Mouse (Mus musculus): ENCODE measurements around the gene Lyrm7.
"Not testable (repeated sequence)": the region's sequence is repeated elsewhere in the genome, so short reads cannot be mapped to it uniquely, and the experiment has no call there.

The Lyrm7 gene

DNA sequence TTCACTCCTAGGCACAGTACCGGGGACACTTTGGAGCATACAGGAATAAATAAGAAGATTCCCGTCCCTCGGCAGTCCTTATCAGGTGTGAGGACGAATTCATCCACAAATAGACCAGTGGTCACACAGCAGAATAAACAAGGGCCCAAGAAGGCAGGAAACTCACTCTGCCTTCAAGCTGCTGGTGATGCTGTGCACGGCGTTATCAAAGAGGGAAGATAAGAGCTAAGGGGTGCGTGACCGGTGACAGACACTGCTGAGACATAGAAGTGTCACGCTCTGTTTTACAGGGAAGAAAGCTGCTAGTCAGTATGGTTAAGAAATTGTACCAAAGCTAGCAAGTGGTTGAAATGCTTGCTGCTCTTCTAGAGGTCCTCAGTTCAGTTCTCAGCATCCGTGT, 19.2 kb upstream of the Lyrm7 start:
- no peak for DNase-seq

DNA sequence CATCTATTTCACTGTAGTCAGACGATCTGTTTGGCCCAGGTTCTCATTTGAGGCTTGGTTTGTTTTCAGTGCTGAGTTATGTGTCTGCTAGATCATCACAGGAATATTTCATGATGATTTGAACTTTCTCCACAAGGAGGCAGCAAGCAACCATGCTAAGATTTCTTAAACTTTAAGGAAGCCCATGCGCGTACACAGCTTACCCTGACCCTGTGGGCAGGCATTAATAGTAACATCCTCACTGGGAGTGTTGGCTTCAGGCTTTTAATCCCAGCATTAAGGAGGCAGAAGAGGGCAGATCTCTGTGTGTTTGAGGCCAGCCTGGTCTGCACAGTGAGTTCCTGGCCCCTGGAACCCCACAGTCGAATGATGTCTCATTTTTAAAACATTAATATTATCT, 18.7 kb upstream of the Lyrm7 start:
- peak; percentile 47 for DNase-seq

DNA sequence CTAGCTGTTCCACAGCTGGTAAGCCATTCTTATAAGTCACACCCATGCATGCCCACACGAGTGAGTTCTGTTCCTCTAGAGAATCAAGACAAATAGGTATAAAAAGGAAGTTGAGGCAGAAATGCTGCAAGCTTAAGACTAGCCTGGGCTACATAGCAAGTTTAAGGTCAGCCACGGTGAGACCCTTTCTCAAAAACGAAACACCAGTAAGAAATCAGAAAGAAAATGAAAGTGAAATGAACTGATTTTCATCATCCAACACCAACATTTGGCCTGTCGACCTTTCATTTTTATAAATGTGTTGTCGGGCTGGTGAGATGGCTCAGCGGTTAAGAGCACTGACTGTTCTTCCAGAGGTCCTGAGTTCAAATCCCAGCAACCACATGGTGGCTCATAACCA, 18.2 kb upstream of the Lyrm7 start:
- no peak for DNase-seq

DNA sequence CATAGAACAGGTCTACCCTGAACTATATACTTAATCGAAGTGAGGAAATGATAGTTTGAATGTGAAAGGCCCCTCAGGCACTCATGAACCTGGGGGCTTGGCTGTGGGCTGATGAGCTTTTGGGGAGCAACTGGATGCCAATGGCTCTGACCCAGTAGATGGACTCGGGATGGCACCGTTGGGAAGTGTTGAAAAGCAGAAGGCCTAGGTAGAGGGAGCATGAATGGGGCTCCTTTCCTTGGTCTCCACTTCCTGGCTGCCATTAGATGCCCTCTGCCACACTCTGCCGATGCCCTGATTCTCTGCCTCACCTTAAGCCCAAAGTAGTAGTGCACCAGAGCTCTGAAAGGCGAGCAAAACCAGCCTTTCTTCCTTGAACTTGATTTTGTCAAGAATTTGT, 15.3 kb upstream of the Lyrm7 start:
- DNase-seq: no peak

DNA sequence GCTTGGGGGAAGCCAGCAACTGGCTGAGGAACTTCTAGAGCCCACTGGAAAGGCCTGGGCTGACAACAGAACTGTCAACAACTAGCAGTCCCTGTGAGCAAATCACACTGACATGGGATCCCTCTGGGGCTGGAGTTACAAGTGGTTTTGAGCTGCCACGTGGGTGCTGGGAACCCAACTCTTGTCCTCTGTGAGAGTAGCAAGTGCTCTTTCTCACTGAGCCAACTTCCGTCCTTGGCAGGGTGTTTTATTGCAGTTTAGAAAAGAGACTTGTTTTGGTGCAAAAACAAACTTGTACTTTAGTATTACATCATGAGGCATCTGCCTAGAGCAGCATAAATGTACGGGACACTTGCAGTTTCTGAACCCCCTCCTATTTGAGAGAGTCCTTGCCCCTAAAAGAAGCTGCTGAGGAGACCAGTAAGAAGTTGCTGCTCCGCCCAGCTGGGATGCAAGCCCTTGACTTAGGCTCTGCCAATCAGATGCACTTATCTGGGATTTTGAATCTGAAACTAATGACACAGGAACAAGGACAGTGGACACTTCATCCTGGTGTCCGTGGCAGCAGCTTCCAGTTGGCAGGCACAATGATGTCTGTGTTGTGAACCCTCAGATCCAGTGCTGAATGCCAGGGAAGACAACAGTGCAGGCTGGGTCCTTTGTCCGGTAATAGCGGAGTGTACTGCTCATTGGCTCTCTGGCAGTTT, 11.3 kb upstream of the Lyrm7 start:
- peak; percentile 30 for DNase-seq

DNA sequence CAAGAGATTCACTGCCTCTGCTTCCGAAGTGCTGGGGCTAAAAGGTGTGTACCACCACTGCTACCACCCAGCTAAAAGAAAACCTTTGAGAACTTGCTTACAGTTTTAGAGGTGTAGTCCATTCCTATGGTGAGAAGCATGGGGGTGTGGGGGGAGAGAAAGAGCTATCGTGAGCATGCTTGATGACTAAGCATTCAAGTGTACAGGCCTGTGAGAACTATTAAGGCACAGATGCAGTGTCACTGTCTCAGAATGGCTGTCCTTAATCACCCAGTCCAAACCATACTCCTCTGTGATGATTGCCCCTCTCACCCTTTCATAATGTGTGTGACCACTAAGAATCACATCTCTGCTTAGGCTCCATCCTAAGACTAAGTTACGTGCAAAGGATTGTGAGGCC, 8.6 kb upstream of the Lyrm7 start:
- no peak for DNase-seq

DNA sequence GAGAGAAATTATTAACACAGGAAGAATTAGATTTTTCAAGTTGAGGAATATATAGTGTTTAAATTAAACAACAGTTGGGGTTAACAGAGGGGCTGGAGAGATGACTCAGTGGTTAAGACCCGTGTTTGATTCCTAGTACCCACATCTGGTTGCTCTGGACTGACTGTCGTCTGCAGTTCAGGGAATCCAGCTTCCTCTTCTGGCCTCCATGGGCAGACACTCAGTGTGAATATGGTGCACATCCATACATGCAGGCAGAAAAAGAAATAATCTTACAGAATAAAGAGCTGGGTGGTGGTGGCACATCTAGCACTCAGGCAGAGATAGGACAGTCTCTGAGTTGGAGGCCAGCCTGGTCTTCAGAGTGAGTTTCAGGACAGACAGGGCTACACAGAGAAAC, 7.7 kb upstream of the Lyrm7 start:
- DNase-seq: no peak

DNA sequence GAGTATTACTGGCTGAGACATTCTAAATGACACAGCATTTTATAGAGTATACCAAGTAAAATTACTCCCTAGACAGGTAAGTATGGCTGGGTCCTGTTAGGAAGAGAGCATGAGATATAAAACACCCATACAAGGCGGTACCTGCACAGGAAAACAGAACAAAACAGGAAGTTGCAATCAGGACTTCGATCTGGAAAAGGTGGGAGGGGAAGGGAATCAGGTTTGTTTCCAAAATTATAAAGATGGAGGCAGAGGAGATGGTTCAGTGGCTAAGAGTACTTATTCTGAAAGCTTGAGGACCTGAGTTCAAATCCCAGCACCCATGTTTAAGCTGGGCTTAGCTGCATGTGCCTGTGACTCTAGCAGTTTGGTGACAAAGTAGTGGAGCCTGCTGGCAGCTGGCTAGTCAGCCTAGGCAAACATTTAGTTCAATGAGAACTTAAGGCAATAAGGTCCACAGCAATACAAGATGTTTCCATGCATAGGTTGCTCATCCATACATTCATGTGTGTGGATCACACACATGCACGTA, 7.3 kb upstream of the Lyrm7 start:
- DNase-seq: no peak

DNA sequence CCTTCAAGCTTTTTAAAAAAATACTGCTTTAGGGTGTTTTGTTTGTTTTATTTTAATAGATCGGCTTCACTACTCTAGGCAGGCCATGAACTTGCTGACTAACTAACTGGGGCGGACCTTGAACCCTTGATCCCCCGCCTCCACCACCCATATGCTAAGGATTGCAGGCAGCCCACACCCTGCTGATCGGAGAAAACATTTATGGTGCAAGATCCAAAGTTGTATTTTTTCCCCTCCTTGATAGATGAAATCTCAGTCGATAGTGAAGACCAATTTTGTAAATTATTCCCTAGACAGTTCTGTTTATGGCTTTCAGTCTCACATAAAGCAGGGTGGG, 6.3 kb upstream of the Lyrm7 start:
- DNase-seq: no peak

DNA sequence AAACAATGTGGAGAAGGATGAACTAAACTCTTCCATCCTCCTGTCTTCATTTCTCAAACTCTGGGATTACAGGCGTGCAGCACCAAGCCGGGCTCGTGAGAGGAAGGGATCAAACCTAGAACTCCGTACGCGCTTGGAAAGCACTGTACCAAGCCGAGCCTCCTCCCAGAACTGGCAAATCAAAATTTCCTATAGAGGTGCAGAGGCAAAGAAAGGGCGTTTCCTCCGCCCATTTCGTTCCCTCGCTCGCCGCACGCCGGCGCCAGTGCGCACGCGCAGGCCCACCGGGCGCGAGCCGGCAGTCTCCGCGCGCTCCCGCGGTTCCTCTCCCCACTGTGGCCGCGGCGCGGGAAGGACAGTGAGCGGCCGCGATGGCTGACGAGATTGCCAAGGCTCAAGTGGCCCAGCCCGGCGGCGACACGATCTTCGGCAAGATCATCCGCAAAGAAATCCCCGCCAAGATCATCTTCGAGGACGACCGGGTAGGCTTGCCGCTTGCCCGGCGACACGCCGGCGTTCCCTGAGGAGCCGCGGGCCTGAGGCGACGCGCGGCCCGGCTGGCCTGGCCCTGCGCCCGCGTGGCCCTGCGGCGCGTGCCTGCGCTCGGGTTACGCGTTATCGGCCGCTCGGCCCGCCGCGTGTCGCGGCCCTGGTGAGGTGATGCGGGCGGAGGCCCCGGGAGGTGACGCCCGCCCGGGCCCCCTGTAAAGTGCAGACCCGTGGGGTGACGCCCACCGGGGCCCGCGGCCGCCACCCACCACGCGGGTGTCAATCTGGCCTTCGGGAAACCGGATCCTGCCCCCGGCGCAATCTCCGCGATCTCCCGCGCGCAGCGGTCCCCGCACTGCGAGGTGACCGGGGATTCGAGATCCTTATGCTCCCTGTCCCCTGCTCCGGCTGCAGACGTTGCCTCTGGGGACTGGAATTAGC, 5.7 kb upstream of the Lyrm7 start, which contains the start of gene Hint1:
TSS of gene Hint1 (plus strand) at position 265 of the 930 bp plus-strand sequence.
- peak; percentile 95 for DNase-seq

DNA sequence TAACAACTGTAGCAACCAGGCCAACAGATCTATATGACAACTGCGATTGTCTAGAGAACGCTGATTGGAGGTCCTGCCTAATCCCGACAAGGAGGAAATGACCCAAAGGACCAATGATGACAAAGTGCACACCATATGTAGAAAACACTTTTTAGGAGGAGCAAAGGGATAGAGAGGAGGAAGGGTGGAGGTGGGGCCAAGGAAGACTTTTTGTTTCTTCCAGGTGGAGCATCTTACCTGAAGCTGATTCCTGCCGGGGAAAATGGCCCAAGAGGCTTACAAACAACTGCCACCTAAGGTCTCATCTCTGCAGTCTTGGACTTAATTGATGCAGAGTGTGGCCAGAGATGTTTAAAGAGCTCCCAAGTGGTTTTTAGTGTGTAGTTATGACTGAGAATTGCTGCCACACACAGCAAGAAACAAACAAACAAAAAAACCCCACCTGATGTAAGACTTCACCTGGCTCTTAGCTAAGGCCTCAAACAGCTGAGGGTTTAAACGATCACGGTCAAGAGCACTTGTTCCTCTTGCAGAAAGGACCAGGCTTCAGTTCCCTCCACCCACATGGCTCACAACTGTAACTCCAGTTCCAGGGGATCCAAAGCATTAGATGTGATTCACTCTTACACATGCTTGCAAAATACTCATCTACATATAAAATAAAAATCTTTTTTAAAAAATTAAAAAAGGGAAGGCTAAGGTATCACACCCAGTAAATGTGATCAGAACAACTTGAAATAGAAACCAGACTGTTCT, 4.8 kb upstream of the Lyrm7 start:
- no peak for DNase-seq

DNA sequence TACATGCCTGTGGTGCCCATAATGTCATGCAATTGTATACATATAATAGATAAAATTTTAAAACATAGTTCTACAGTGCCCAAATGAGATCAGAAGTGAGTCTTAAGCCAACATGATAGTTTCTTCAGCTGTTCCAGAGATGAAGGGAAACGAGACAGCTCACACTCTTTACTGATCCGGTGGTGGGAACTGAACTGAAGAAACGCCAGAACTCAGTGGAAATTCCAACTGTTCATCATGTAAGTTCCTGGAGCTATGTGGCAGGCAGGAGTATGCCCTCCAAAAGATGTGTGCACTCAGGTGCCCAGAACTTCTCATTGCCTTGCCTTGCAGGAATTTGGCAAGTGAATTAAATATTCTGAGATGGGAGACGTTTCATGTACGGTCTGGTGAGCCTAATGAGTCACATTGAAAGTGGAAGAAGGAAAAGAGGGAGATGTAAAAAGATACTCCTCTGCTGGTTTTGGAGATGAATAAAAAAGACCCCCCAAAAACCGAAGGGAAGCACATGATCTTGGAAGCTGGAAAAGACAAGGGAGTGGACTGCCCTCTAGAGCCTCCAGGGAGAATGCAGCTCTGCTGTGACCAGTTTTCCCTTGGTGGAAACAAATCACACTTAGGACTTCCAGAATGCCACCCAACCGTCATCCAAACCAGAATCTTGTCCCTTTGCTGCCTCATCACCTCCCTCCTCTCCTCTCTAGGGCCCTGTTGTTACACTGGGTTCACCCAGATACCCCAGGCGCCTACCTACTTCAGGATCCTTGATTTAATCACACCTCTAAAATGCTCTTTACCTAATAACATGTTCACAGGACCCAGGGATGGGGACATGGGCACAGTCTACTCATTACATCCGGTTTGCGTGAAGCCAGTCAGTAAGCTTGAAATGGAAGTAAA, 2.2 kb upstream of the Lyrm7 start:
- peak; percentile 59 for DNase-seq

DNA sequence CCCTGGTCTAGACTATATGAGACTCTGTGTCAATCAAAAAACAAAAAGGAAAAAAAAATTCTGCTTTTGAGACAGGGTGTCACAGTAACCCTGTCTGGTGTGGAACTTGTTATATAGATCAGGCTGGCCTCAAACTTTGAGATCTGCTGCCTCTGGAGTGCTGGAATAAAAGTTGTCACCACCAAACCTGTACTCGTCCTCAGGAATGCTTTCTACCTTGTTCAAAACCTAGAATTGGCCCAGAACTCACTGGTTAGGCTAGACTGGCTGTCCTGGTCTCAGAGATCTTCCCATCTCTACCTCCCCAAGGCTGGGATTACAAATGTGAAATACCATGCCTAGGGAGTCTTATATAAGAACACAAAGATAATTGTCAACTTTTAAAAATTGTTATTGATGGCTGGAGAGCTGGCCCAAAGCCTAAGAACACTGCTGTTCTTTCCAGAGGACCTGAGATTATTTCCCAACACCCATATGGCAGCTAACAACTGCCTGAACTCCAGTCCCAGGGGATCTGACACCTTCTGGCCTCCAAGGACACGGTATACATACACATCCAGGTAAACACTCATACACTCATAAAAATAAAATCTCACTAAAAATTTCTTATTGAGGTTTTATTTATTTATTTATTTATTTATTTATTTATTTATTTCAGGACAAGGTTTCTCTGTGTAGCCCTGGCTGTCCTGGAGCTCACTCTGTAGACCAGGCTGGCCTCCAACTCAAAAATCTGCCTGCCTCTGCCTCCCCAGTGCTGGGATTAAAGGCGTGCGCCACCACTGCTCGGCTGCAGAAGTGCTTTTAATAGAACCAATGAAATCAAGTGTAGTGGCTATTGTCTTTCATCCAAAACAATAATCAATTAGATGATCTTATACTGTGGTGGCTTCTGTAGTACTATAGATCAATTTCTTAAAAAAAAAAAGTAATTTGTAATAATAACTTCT, 1.0 kb upstream of the Lyrm7 start:
- no peak for DNase-seq

DNA sequence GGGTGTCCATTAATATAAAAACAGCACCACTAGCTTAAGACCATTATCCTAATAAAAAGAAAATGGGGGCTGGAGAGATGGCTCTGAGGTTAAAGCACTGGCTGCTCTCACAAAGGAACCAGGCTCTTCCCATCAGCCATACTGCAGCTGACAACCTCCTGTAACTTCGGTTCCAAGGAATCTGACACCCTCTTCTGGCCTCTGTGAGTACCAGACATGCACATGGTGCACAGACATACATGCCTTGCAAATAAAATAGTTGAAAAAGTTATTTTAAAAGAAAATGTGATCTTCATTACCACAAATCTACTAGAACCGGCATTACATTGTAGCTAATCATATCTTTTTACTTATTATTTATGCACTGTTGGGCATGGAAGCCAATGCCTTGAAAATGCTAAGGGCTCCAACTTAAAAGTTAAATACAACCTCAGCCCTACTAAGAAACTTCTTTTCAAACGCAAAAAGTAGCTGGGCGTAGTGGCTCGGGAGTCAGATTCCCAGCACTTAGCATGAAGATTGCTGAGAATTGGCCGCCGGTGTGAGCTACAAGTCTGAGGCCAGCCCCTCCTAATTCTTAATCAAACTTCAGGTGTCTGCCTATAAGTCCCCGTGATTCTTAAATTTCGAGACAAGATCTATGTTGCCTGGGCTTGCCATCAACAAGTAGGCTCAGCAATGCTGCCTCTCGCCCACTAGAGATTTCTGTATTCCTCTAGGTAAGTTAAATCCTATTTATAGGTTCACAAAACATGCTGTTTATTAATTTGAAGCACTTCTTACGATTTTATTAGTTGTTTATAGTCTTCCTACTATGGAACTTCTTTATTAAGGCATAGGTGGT, 1.2 kb downstream of the Lyrm7 start:
- no peak for DNase-seq

DNA sequence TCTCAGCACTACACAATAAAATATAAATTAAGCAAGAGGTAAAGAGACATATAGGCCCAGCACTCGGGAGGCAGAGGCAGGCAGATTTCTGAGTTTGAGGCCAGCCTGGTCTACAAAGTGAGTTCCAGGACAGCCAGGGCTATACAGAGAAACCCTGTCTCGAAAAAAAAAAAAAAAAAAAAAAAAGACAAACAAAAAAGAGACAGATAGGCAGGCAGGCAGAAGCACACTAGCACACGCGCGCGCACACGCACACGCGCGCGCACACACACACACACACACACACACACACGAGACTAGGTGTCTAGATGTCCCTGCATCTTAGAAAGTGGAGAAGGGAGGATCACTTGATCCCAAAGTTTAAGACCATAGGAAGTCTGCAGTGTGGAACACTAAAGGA, 1.8 kb downstream of the Lyrm7 start:
- not testable (repeated sequence) for DNase-seq

DNA sequence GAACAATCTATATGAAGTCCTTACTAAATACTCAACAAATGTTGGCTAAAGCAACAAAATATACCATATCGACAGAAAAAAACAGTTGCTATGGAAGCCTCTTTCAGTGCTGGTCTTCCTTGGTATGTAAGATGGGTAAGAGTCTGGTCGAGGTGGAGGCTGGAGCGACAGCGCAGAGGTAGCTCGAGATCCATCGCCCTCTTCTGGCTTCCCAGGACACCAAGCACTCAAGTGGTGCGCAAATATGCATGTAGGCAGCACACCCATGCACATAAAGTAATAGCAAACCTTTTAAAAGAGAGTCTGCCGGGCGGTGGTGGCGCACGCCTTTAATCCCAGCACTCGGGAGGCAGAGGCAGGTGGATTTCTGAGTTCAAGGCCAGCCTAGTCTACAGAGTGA, 9.1 kb downstream of the Lyrm7 start:
- no peak for DNase-seq

DNA sequence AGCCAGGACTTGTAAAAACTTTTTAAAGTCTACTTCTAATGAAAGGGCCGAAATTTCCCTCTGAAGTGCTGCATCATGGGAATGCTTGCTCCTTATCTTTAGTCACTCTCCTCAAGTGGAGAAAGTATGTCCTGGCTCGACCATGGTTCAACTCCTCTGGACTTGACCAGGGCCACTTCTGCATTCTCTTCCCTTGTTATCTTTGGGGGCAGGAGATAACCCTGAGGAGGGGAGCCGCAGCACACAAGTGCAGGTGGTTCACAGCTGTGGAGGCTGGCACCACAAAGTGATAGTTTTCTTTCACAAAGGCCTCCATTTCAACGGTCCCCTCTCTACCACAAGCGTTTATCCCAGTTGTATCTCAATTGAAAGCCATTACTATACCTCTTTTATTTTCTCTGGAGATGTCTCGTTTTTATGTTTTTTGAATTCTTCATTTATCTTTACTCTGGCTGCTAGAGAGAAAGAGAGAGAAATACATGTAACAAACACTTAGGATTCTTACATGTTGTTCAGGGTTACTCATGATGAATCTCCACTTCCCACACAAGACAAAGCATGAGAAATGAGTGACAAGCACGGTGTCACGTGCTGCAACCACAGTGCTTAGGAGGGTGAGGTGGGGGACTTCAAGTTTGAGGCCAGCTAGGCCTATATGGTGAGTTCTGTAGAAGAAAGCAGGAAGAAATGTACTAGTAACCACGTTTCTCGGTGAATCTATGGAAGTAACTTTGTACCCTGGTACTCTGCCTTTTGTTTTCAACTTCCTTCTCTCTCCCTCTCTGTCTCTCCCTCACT, 10.6 kb downstream of the Lyrm7 start:
- no peak for DNase-seq

DNA sequence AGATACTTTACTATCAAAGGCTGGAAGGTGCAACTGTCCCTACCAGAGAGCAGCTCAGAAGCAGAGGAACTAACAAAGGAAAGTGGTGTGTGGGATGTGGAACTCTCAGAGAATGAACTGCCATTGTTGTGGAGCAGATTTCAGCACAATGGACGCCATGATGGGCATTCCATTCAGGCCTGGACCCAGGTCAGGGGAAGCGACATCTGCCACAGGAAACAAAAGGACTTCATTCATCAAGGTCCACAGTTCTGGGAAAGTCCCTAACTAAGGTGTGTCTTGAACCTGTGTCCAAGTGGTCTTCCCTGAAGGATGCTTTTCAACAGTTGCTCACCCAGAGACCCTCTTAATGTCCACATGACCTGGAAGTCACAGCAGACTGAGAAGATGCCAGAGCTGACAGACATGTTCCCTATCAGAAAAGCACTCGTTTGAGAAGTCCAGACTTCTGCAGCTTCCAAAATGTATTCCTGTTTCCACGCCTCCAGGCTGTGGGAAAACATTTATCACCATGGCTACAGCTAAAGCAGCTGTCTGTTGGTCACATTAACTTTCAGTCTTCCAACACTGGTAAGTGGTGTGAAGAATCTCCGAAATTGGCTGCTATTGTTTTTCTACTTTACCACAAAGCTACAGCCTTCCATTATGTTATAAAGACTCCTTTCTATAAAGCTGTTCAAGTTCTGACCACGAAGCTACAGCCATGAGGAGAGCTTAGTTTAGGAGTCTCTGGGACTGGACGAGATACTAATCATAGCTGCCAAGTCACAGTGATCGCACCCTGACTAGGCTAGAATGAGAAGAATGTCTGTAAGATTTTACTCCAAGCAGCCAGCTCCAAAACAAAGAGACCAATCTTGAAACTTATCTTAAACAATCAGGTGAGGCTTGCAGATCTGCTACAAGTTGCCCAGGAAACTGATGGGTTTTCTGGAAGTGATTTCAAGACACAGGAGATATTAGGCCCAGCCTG, 15.0 kb downstream of the Lyrm7 start:
- no peak for DNase-seq

Data from right cerebral cortex, adult 18-20 months (tissue).